Mouse (Mus musculus) midbrain, embryonic 13.5 days (tissue): ENCODE measurements at regions not wholly inside any gene's neighbourhood (a gene's known extent, or its start where the extent isn't known, plus 50 kb on each side); places are given as distances from the start of the nearest gene placed in this dataset.

Source experiments
- ATAC-seq: fragments of 200-750 bp; cut with Nextera tagmentation; 2 replicates; pipeline ENCODE4 v1.8.0; 2017; ENCODE audit warnings: mild to moderate bottlenecking, moderate TSS enrichment, moderate library complexity
- H3K27ac ChIP-seq: fragments of 300-500 bp; sonication (generic); 2 replicates; pipeline ENCODE4 v1.5.1; 2015; ENCODE audit warnings: inconsistent platforms, mild to moderate bottlenecking, moderate library complexity
- H3K27me3 ChIP-seq: fragments of 300-500 bp; sonication (generic); 2 replicates; pipeline ENCODE4 v1.6.1; 2015; ENCODE audit warnings: mild to moderate bottlenecking, inconsistent platforms
- H3K36me3 ChIP-seq: fragments of 300-500 bp; sonication (generic); 2 replicates; pipeline ENCODE4 v1.6.1; 2015; ENCODE audit warnings: mild to moderate bottlenecking, inconsistent platforms
- H3K4me1 ChIP-seq: fragments of 300-500 bp; sonication (generic); replicated peaks from 2 replicates; pipeline ENCODE4 v1.6.1; 2015; ENCODE audit warnings: inconsistent platforms
- H3K4me2 ChIP-seq: fragments of 300-500 bp; sonication (generic); replicated peaks from 2 replicates; pipeline ENCODE4 v1.6.1; 2015; ENCODE audit warnings: moderate library complexity, mild to moderate bottlenecking, inconsistent platforms
- H3K4me3 ChIP-seq: fragments of 300-500 bp; sonication (generic); replicated peaks from 2 replicates; pipeline ENCODE4 v1.5.1; 2015; ENCODE audit warnings: mild to moderate bottlenecking, inconsistent platforms
- H3K9ac ChIP-seq: fragments of 300-500 bp; sonication (generic); replicated peaks from 2 replicates; pipeline ENCODE4 v1.6.1; 2015; ENCODE audit warnings: mild to moderate bottlenecking, inconsistent platforms
- H3K9me3 ChIP-seq: fragments of 300-500 bp; sonication (generic); 2 replicates; pipeline ENCODE4 v1.6.1; 2016; ENCODE audit warnings: mild to moderate bottlenecking, inconsistent platforms
- WGBS: fragments of 180-500 bp; shearing (Covaris S2); methylation state at CpG from one replicate; pipeline ENCODE4 v1.1.7; 2015; 5-methylcytosine and 5-hydroxymethylcytosine counted together

DNA sequence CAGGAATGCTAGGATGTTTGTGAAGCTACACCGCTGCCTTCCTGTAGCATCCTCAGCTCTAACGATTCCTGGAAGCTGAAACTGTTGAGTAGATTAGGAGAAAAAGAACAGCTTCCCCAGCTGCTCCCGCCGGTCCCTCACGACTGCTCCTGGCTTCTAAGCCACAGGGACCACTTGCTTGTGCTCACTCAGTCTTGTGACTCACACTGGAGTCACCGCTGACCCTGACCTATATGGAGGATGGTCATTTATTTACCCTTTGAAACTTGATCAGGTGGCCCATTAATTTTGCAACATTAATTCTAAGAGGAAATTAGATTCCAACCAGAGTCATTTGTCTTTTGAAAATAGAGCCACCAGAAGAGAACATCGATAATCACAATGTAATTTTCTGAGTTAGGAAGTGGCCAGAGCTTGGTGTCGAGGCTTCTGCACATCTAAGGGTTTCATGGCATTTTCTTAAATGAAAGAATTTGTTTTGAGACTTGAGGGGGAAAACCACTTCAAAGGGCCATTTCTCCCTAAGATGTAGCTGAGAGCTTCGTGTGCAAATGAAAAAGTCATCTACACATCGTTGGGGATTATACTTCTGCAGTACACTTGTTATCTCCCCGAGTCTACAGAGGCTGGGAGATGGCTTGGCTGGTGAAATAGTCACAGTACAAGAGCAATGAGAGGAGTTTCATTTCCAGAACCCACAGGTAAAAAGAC is 153.8 kb upstream of the Runx1 start:
- WGBS = 77% methylated on average over 11 of the region's 11 CpGs
- H3K36me3 ChIP-seq = no peaks in the 10 kb centered on the region
- no peak overlapping the region for H3K4me2 ChIP-seq
- H3K4me3 ChIP-seq = no peak overlapping the region
- no peak overlapping the region for H3K27ac ChIP-seq
- H3K9ac ChIP-seq = no peak overlapping the region
- no peak for ATAC-seq
- H3K4me1 ChIP-seq = no peaks in the 10 kb centered on the region
- no peaks in the 10 kb centered on the region for H3K9me3 ChIP-seq
- no peaks in the 10 kb centered on the region for H3K27me3 ChIP-seq

DNA sequence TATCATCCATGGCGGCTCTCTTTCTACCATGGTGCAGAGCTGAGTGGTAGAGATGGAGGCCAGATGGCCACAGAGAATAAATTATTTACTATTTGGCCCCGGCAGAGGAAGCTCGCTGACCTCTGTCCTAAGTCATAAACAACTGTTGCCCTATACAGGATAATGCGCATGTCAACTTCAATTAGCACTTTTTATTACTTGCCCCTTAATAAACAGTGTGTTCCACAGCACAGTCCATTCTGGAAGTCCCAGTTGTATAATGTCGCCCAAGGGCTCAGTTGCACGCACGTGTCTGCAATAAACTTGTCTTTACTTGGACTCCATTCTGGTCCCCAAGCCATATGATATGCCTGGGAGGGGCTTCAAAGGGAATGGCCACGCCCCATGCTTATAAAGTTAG is 150.1 kb upstream of the Runx1 start:
- H3K27ac ChIP-seq = no peak overlapping the region
- WGBS = 93% methylated on average over 8 of the region's 8 CpGs
- ATAC-seq = no peak

DNA sequence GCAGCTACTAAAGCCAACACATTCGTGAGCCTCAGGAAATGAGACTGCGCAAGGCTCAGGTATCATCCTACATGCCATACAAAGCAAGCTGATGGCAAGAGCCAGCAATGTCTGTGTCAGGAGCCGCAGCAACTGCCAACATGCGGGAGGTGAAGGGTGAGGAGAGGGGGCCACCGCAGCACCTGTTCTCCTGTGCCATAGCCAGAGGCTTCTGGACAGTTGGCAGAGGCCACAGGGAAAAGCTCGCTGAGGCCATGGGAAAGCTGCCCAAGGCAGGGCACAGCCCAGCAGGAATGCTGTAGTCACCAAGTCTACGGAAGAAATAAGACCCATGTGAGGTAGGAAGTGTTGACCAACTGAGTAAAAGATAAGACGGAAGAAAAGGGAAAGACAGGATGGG is 149.1 kb upstream of the Runx1 start:
- Histone ChIP-seq H3K4me1 (no peaks in the 10 kb centered on the region), H3K9me3 (no peaks in the 10 kb centered on the region), H3K9ac (no peak overlapping the region), H3K27me3 (no peaks in the 10 kb centered on the region), H3K27ac (no peak overlapping the region), H3K4me2 (no peak overlapping the region), H3K36me3 (no peaks in the 10 kb centered on the region), H3K4me3 (no peak overlapping the region)
- WGBS = 91% methylated on average over 8 of the region's 8 CpGs
- ATAC-seq = no peak

More for the DNA sequence above, 150.1 kb upstream of the Runx1 start:
- Histone ChIP-seq H3K4me1 (no peaks in the 10 kb centered on the region), H3K36me3 (no peaks in the 10 kb centered on the region), H3K9me3 (no peaks in the 10 kb centered on the region), H3K4me3 (no peak overlapping the region), H3K4me2 (no peak overlapping the region), H3K27me3 (no peaks in the 10 kb centered on the region), H3K9ac (no peak overlapping the region)

DNA sequence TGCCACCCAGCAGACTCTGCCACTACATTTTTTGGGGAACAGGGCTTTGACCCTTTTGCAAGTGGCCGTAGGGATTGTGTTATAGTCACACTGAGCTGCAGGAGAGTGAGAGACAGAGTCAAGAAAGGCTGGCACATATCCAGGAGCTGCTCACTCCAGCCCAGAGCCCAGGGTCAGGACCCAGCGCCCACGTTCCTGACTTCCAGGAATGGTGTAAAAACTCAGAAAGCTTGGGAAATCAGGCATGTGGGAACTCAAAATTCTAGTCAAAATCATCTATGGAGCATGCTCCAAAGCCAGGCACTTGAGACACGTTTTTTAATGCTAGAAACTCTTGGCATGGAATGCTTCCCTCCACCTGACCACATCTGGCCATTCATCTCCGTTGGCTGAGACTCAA is 146.7 kb upstream of the Runx1 start:
- Histone ChIP-seq H3K9ac (no peak overlapping the region), H3K9me3 (no peaks in the 10 kb centered on the region), H3K27ac (no peak overlapping the region), H3K4me2 (no peak overlapping the region), H3K27me3 (no peaks in the 10 kb centered on the region), H3K4me1 (no peaks in the 10 kb centered on the region), H3K4me3 (no peak overlapping the region), H3K36me3 (no peaks in the 10 kb centered on the region)
- no peak for ATAC-seq
- WGBS = 77% methylated on average over 5 of the region's 5 CpGs

DNA sequence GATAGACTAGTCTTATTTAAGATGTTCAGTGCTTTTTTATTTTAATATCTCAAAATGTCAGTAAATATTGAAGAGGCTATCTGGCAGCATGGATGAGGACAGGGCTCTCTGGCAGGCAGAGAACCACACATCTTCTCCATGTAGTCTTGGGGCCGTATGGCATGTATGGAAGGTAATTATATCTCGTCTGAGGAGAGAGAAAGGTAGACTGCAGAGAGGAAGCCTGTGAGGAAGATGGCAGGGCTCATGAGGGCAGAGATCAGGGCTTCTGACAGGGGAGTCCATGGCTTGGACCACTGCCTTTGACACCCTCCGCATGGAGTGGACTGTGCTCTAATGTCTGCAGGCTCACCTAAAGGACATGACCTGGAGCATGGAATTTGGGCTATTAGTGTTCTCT is 146.0 kb upstream of the Runx1 start:
- 92% methylated on average over 3 of the region's 3 CpGs for WGBS
- Histone ChIP-seq H3K27me3 (no peaks in the 10 kb centered on the region), H3K4me3 (no peak overlapping the region), H3K4me1 (no peaks in the 10 kb centered on the region), H3K27ac (no peak overlapping the region), H3K36me3 (no peaks in the 10 kb centered on the region), H3K9ac (no peak overlapping the region), H3K4me2 (no peak overlapping the region), H3K9me3 (no peaks in the 10 kb centered on the region)
- ATAC-seq = no peak

DNA sequence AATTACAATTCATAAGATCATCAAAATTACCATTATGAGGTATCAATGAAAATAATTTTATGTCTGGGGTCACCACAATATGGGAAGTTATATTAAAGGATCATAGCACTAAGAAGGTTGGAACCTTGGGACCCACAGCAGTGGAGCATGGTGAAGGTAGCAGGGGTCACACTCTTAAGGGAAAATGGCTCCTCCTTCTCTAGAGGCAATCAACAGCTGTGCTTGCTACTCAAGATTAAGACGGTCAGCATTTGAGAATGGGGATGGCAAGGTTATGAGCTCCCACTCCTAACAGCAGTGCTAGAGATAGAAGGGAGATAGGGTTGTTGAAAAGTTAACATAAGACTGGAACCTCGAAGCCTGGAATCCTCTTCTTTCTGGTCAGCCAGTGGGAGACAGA is 144.6 kb upstream of the Runx1 start:
- Histone ChIP-seq H3K36me3 (no peaks in the 10 kb centered on the region), H3K4me1 (no peaks in the 10 kb centered on the region)
- no peak for ATAC-seq

DNA sequence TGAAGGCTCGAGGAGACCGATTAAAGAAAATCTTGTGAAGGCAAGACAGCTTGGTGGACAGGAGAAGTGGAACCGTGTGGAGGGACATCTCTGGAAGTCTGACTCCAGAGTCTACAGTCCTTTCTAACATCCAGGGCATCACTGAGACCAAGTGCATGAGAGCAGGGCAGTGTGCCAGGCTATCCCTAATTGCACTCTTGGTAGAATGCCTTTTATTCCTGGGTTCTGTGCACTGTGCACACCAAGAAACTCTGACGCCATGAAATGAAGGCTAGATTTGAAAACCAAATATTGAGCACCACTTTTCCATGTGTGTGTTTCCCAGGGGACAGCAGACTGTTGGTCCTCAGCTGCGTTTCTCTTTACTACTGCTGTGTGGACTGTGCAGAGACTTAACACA is 143.1 kb upstream of the Runx1 start:
- H3K4me2 ChIP-seq = no peak overlapping the region
- no peaks in the 10 kb centered on the region for H3K4me1 ChIP-seq
- H3K36me3 ChIP-seq = no peaks in the 10 kb centered on the region
- H3K27me3 ChIP-seq = no peaks in the 10 kb centered on the region
- H3K9me3 ChIP-seq = no peaks in the 10 kb centered on the region
- H3K27ac ChIP-seq = no peak overlapping the region
- no peak for ATAC-seq
- no peak overlapping the region for H3K4me3 ChIP-seq
- WGBS = 85% methylated on average over 5 of the region's 5 CpGs
- no peak overlapping the region for H3K9ac ChIP-seq

More for the DNA sequence above, 144.6 kb upstream of the Runx1 start:
- no peak overlapping the region for H3K4me2 ChIP-seq
- no peaks in the 10 kb centered on the region for H3K9me3 ChIP-seq
- H3K9ac ChIP-seq = no peak overlapping the region
- no peak overlapping the region for H3K27ac ChIP-seq
- WGBS = 87% methylated on average over 2 of the region's 2 CpGs
- H3K4me3 ChIP-seq = no peak overlapping the region
- no peaks in the 10 kb centered on the region for H3K27me3 ChIP-seq

DNA sequence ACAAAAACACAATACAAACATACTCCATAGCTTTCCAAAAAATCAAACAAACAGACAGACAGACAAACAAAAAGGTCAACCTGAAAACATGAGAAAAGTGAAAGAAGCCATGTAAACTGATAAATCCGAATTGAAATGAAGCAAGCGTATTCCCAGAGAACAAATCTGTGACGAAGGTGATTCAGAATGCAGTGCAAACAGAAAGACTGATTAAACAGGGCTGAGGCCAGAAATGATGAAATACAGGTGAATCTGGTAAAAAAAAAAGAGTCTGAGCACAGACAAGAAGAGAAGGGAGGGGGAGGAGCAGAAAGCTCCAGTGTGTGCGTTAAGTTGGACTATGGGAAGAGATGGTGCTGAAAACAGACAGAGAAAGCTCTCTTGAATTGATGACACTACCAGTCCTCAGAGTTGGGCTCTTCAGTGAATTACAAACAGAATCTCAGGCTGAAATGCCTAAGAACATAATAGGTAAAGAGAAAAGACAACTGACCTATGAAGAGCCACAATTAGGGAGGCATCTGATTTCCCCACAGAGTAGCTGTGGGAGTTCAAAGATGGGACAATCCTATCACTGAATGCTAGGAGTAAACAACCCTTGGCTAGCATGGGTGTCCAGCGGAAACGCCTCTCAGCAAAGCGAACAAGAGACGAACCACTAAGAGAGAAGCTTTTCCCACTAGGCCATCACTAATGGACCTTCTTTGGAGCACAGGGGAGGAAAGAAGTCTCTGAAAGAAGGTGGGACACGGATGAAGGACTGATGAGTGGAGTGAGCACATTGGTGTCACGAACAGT is 140.3 kb upstream of the Runx1 start:
- Histone ChIP-seq H3K27ac (no peak overlapping the region), H3K36me3 (no peaks in the 10 kb centered on the region), H3K4me3 (no peak overlapping the region), H3K9me3 (no peaks in the 10 kb centered on the region), H3K9ac (no peak overlapping the region), H3K4me1 (no peaks in the 10 kb centered on the region), H3K27me3 (no peaks in the 10 kb centered on the region), H3K4me2 (no peak overlapping the region)
- 88% methylated on average over 10 of the region's 10 CpGs for WGBS
- no peak for ATAC-seq

DNA sequence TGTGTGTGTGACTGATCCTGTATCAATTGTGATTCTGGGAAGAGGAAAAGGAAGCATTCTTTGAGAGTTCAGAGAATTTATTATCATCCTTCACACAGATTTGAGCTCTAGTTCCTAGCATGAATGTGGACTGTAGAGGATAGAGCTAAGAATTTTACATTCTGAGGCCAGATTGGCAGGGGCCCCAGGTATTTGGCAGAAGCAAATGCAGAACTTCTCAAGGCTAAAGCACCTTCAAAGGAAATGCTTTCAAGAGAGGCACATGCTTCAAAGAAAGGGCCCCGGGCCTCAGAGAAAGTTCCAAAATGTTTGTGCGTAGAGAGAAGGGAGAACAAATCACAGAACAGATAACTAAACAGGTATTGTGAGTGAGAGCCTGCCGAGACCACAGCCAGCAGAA is 139.7 kb upstream of the Runx1 start:
- Histone ChIP-seq H3K4me1 (no peaks in the 10 kb centered on the region), H3K36me3 (no peaks in the 10 kb centered on the region), H3K27me3 (no peaks in the 10 kb centered on the region), H3K9ac (no peak overlapping the region), H3K4me2 (no peak overlapping the region), H3K9me3 (no peaks in the 10 kb centered on the region), H3K27ac (no peak overlapping the region), H3K4me3 (no peak overlapping the region)
- WGBS = 80% methylated on average over 3 of the region's 3 CpGs
- no peak for ATAC-seq

DNA sequence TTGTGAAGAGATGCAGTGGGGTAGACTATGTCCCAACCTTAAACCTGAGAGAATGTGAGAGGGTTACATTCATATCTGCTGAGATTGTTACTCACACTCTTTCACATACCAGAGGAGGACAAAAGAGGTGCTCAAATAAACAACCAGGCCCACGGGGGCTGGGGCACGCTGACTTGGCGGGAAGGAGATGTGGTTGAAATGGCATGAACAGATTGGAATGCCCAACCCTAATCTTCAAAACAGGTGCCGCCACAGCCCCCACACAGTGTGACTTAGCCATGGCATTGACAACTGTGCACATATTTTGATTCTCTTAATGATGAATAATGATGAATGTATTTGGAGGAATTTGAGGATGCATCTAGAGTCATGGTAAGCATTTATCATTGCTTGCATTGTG is 137.6 kb upstream of the Runx1 start:
- Histone ChIP-seq H3K27ac (no peak overlapping the region), H3K4me2 (no peak overlapping the region), H3K9ac (no peak overlapping the region), H3K36me3 (no peaks in the 10 kb centered on the region), H3K4me3 (no peak overlapping the region), H3K27me3 (no peaks in the 10 kb centered on the region), H3K9me3 (no peaks in the 10 kb centered on the region), H3K4me1 (no peaks in the 10 kb centered on the region)
- 95% methylated on average over 4 of the region's 4 CpGs for WGBS
- ATAC-seq = no peak

DNA sequence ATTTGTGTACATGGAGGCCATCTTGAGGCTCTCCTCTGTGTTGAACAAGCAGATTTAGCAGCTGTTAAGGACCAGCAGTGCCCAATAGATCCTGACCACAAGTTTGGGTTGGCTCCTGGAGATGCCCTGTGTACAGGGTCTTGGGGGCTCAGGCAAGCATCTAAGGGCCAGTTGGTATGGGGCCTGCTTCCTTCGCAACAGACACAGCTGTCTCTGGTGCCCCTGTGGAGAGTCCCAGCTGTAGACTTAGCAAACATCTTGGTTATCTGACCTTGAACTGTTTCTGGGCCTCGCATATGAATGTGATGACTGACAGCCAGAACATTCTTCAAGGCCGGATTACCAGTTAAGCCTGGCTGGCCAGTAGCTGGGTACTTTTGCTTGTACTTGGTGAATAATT is 135.4 kb upstream of the Runx1 start:
- Histone ChIP-seq H3K27ac (no peak overlapping the region), H3K4me2 (no peak overlapping the region), H3K9me3 (no peaks in the 10 kb centered on the region), H3K4me1 (no peaks in the 10 kb centered on the region), H3K4me3 (no peak overlapping the region), H3K27me3 (no peaks in the 10 kb centered on the region), H3K9ac (no peak overlapping the region), H3K36me3 (no peaks in the 10 kb centered on the region)
- WGBS = 50% methylated on average over 3 of the region's 3 CpGs
- ATAC-seq = no peak

DNA sequence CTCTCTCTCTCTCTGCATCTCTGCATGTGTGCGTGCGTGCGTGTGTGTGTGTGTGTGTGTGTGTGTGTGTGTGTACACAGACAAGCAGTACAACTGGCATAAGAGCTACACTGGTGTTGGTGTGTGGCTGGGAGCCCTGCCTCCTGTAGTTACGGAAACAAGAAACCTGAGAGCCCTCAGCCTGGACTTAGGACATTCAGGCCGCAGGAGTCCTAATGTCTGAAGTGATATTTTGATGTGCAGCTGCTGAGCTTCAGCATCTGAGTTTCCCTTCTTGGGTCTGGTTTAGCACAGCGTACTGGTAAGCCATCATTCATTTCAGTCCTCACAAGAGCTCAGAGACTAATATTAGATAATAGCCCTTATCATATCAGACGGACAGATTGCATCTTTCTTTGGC is 134.8 kb upstream of the Runx1 start:
- Histone ChIP-seq H3K27ac (no peak overlapping the region), H3K9ac (no peak overlapping the region), H3K4me3 (no peak overlapping the region), H3K9me3 (no peaks in the 10 kb centered on the region), H3K4me1 (no peaks in the 10 kb centered on the region), H3K4me2 (no peak overlapping the region), H3K27me3 (no peaks in the 10 kb centered on the region), H3K36me3 (no peaks in the 10 kb centered on the region)
- ATAC-seq = no peak
- 86% methylated on average over 5 of the region's 7 CpGs for WGBS

DNA sequence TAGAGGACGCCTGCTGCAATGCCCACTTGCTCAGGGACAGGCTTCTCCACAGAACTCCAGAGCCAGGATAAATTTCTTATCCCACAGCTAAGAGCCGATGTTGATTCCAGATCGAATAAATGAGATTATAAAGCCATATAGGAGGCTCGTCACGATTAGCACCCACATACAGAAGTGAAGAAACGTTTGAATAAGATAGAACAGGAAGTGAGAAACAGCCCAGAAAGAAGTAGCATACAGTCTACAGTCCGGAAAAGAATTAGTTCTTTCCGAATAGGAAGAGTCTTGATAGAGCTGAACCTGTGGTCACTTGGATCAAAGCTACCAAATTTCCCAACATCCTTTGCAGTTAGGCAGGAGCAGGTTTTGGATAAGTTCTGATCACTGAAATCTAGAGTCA is 133.0 kb upstream of the Runx1 start:
- Histone ChIP-seq H3K4me2 (no peak overlapping the region), H3K27ac (no peak overlapping the region), H3K4me3 (no peak overlapping the region), H3K36me3 (no peaks in the 10 kb centered on the region), H3K27me3 (no peaks in the 10 kb centered on the region), H3K4me1 (no peaks in the 10 kb centered on the region), H3K9me3 (no peaks in the 10 kb centered on the region), H3K9ac (no peak overlapping the region)
- 89% methylated on average over 8 of the region's 8 CpGs for WGBS
- no peak for ATAC-seq
